Mouse (Mus musculus) bone marrow macrophage, adult 2 months (primary cell): Measurements from ENCODE around the gene Gm26965.

Experiments used
- CTCF ChIP-seq: IDR thresholded peaks from 2 replicates; pipeline ENCODE4 v1.5.1; 2012; ENCODE audit warnings: low read depth, mild to moderate bottlenecking, low read length, moderate library complexity
- POLR2A ChIP-seq: IDR thresholded peaks from 2 replicates; pipeline ENCODE4 v1.6.1; 2012; ENCODE audit warnings: mild to moderate bottlenecking, low read depth, low read length, borderline replicate concordance

GRCm38 (mm10) chr13:67481528-67481927 lies 44.4 kb downstream of the Gm26965 start:
- TF ChIP-seq POLR2A, result no peak
- TF ChIP-seq CTCF, result no peak
